Mouse (Mus musculus) CH12.LX (cell line): ENCODE data around the gene Hamp2. TPM values are rescaled to one million over a fixed set of nuclear protein-coding genes. Genes with fewer than 3 reads are reported as not detected.

Experiments
- DNase-seq: peaks from one replicate; pipeline ENCODE4 v3.0.0-alpha.2; 2013; ENCODE audit errors: extremely low read depth
- H3K27ac ChIP-seq: 2 replicates; pipeline ENCODE4 v1.5.1; 2012; ENCODE audit warnings: low read depth, mild to moderate bottlenecking, control low read depth, moderate library complexity; ENCODE audit not compliant: insufficient read depth
- H3K27me3 ChIP-seq: replicated peaks from 2 replicates; pipeline ENCODE3; 2012; ENCODE audit warnings: inconsistent platforms
- H3K36me3 ChIP-seq, 2 experiments: replicated peaks in 1 of 2; 2 replicates each; pipeline versions ENCODE3 to v1.6.1; 2012; ENCODE audit warnings: inconsistent platforms in 1 of 2, low read length in 1 of 2, mild to moderate bottlenecking in 1 of 2, mixed read lengths in 1 of 2, moderate library complexity in 1 of 2; ENCODE audit not compliant: control insufficient read depth in 1 of 2, insufficient read depth in 1 of 2
- H3K4me1 ChIP-seq, 2 experiments: 2 replicates each; pipeline ENCODE4 v1.6.1; 2012; ENCODE audit warnings: inconsistent platforms in 1 of 2, moderate library complexity in 1 of 2; ENCODE audit not compliant: insufficient read depth in 2 of 2, control insufficient read depth in 1 of 2
- H3K4me2 ChIP-seq: 2 replicates; pipeline ENCODE4 v1.6.1; 2012; ENCODE audit warnings: low read depth, mild to moderate bottlenecking, control low read depth; ENCODE audit not compliant: poor library complexity, insufficient read depth, severe bottlenecking
- H3K4me3 ChIP-seq, 3 experiments: fragments of 150-350 bp in 1 of 3; sonication (generic) in 1 of 3; replicated peaks in 1 of 3; 2 replicates each; pipeline versions ENCODE3 to v1.5.1; 2011 to 2012; ENCODE audit warnings: low read depth in 2 of 3, low read length in 2 of 3, mild to moderate bottlenecking in 2 of 3, moderate library complexity in 2 of 3, control low read depth in 1 of 3, improper control_type of control experiment in 1 of 3, inconsistent platforms in 1 of 3, mixed read lengths in 1 of 3; ENCODE audit not compliant: poor library complexity in 1 of 3
- H3K79me2 ChIP-seq: replicated peaks from 2 replicates; pipeline ENCODE4 v1.6.1; 2012; ENCODE audit warnings: mild to moderate bottlenecking, moderate library complexity; ENCODE audit not compliant: control insufficient read depth, poor library complexity, insufficient read depth, severe bottlenecking; ENCODE audit errors: extremely low read depth
- H3K9ac ChIP-seq: 2 replicates; pipeline ENCODE4 v1.6.1; 2012; ENCODE audit warnings: low read depth, mild to moderate bottlenecking, control low read depth, moderate library complexity; ENCODE audit not compliant: insufficient read depth
- H3K9me3 ChIP-seq: replicated peaks from 2 replicates; pipeline ENCODE3; 2012; ENCODE audit warnings: low read length, inconsistent platforms, mixed read lengths
- BHLHE40 ChIP-seq: IDR thresholded peaks from 2 replicates; pipeline ENCODE4 v1.6.1; 2011; ENCODE audit warnings: mild to moderate bottlenecking, low read depth, low read length, improper control_type of control experiment
- CHD1 ChIP-seq: IDR thresholded peaks from 2 replicates; pipeline ENCODE4 v1.6.1; 2012; ENCODE audit warnings: low read depth, low read length, improper control_type of control experiment, inconsistent platforms
- CTCF ChIP-seq, 2 experiments: IDR thresholded peaks in 1 of 2; conservative IDR thresholded peaks in 1 of 2; 2 replicates each; pipeline ENCODE4 v1.5.1; 2011 to 2012; ENCODE audit warnings: low read depth in 2 of 2, low read length in 2 of 2, improper control_type of control experiment in 1 of 2, inconsistent platforms in 1 of 2, mild to moderate bottlenecking in 1 of 2, moderate library complexity in 1 of 2
- ELF1 ChIP-seq: IDR thresholded peaks from 2 replicates; pipeline ENCODE4 v1.6.1; 2014; ENCODE audit warnings: low read depth, mild to moderate bottlenecking, inconsistent platforms, low read length, improper control_type of control experiment
- EP300 ChIP-seq: IDR thresholded peaks from 2 replicates; pipeline ENCODE4 v1.6.1; 2011; ENCODE audit warnings: low read length, improper control_type of control experiment
- ETS1 ChIP-seq: conservative IDR thresholded peaks from 2 replicates; pipeline ENCODE4 v1.6.1; 2012; ENCODE audit warnings: low read depth, mild to moderate bottlenecking, inconsistent platforms, low read length, improper control_type of control experiment, moderate library complexity
- GABPA ChIP-seq: IDR thresholded peaks from 2 replicates; pipeline ENCODE4 v1.6.1; 2012; ENCODE audit warnings: low read depth, low read length, improper control_type of control experiment, inconsistent platforms; ENCODE audit not compliant: insufficient replicate concordance
- HCFC1 ChIP-seq: IDR thresholded peaks from 2 replicates; pipeline ENCODE4 v1.6.1; 2012; ENCODE audit warnings: low read depth, mild to moderate bottlenecking, inconsistent platforms, low read length, improper control_type of control experiment
- IRF4 ChIP-seq: IDR thresholded peaks from 2 replicates; pipeline ENCODE4 v1.6.1; 2014; ENCODE audit warnings: low read depth, mild to moderate bottlenecking, inconsistent platforms, low read length, improper control_type of control experiment
- JUN ChIP-seq: IDR thresholded peaks from 2 replicates; pipeline ENCODE4 v1.6.1; 2011; ENCODE audit warnings: low read depth, mild to moderate bottlenecking, low read length, improper control_type of control experiment, moderate library complexity; ENCODE audit not compliant: insufficient read depth
- MAFK ChIP-seq: IDR thresholded peaks from 2 replicates; pipeline ENCODE4 v1.6.1; 2011; ENCODE audit warnings: low read length, improper control_type of control experiment; ENCODE audit not compliant: insufficient replicate concordance
- MEF2A ChIP-seq: IDR thresholded peaks from 2 replicates; pipeline ENCODE4 v1.6.1; 2014; ENCODE audit warnings: low read depth, mild to moderate bottlenecking, inconsistent platforms, low read length, improper control_type of control experiment, borderline replicate concordance
- MXI1 ChIP-seq: IDR thresholded peaks from 2 replicates; pipeline ENCODE4 v1.6.1; 2011; ENCODE audit warnings: mild to moderate bottlenecking, low read depth, low read length, improper control_type of control experiment
- NELFE ChIP-seq: IDR thresholded peaks from 2 replicates; pipeline ENCODE4 v1.6.1; 2011; ENCODE audit warnings: low read depth, low read length, improper control_type of control experiment
- NRF1 ChIP-seq: IDR thresholded peaks from 2 replicates; pipeline ENCODE4 v1.6.1; 2014; ENCODE audit warnings: low read depth, mild to moderate bottlenecking, inconsistent platforms, low read length, improper control_type of control experiment, moderate library complexity
- PAX5 ChIP-seq: IDR thresholded peaks from 2 replicates; pipeline ENCODE4 v1.6.1; 2012; ENCODE audit warnings: low read length, inconsistent platforms, mixed read lengths
- POLR2AphosphoS2 ChIP-seq: IDR thresholded peaks from 2 replicates; pipeline ENCODE4 v1.6.1; 2011; ENCODE audit warnings: low read depth, low read length, improper control_type of control experiment
- RAD21 ChIP-seq: IDR thresholded peaks from 2 replicates; pipeline ENCODE4 v1.6.1; 2011; ENCODE audit warnings: low read depth, mild to moderate bottlenecking, low read length, improper control_type of control experiment, moderate library complexity
- RCOR1 ChIP-seq: conservative IDR thresholded peaks from 2 replicates; pipeline ENCODE4 v1.6.1; 2012; ENCODE audit warnings: low read depth, mild to moderate bottlenecking, inconsistent platforms, low read length, improper control_type of control experiment
- SIN3A ChIP-seq: IDR thresholded peaks from 2 replicates; pipeline ENCODE4 v1.6.1; 2012; ENCODE audit warnings: low read length, improper control_type of control experiment, inconsistent platforms
- TBP ChIP-seq: conservative IDR thresholded peaks from 2 replicates; pipeline ENCODE4 v1.6.1; 2011; ENCODE audit warnings: low read depth, low read length, improper control_type of control experiment
- UBTF ChIP-seq: IDR thresholded peaks from 2 replicates; pipeline ENCODE4 v1.6.1; 2012; ENCODE audit warnings: low read depth, mild to moderate bottlenecking, inconsistent platforms, low read length, improper control_type of control experiment, moderate library complexity
- ZC3H11A ChIP-seq: IDR thresholded peaks from 2 replicates; pipeline ENCODE4 v1.6.1; 2012; ENCODE audit warnings: low read depth, mild to moderate bottlenecking, inconsistent platforms, low read length, improper control_type of control experiment
- ZKSCAN1 ChIP-seq: IDR thresholded peaks from 2 replicates; pipeline ENCODE4 v1.6.1; 2012; ENCODE audit warnings: low read depth, inconsistent platforms, low read length, improper control_type of control experiment, borderline replicate concordance
- ZMIZ1 ChIP-seq: IDR thresholded peaks from 2 replicates; pipeline ENCODE4 v1.6.1; 2012; ENCODE audit warnings: low read depth, mild to moderate bottlenecking, inconsistent platforms, low read length, improper control_type of control experiment
- ZNF384 ChIP-seq: IDR thresholded peaks from 2 replicates; pipeline ENCODE4 v1.6.1; 2012; ENCODE audit warnings: low read depth, low read length, improper control_type of control experiment, inconsistent platforms
- dilution Hi-C: fragments of 300-500 bp; cut with MboI; formaldehyde crosslinking; loops from 2 replicates; pipeline ENCODE4 v1.14.3; 2020; ENCODE audit warnings: low sequenced_read_pairs; ENCODE audit not compliant: extremely low pct_unique_long_range_greater_than_20kb, extremely low pct_ligation_motif_present
- in situ Hi-C: fragments of 300-500 bp; cut with MboI; formaldehyde crosslinking; loops from 3 replicates; pipeline ENCODE4 v1.14.3; 2019; ENCODE audit warnings: low sequenced_read_pairs, low pct_ligation_motif_present, low pct_unique_long_range_greater_than_20kb, mixed read lengths
- polyA plus RNA-seq: library from polyadenylated mRNA; unstranded; fragments of >175 nt; gene quantifications from 2 replicates; pipeline ENCODE4 v1.2.1, GENCODE M21; 2012; ENCODE audit warnings: low read depth; ENCODE audit not compliant: insufficient read length
- total RNA-seq, 2 experiments: library from RNA; depleted of rRNA; stranded (reverse); fragments of 300-350 nt in 1 of 2; fragments of >200 nt in 1 of 2; gene quantifications; 2 replicates each; pipeline ENCODE4 v1.2.3; 2012 to 2014

Hamp2 gene
- total and polyA plus RNA-seq, 3 experiments: not detected

- H3K36me3 ChIP-seq: no peaks in the 10 kb centered on the region
- no peak for DNase-seq
- H3K27me3 ChIP-seq: no peaks in the 10 kb centered on the region
- no peak overlapping the region for H3K4me3 ChIP-seq
- H3K4me1 ChIP-seq: peaks cover 26 to 75% of the 10 kb centered on the region in 2 experiments
- H3K27ac ChIP-seq: no peak overlapping the region
- no peak overlapping the region for H3K9ac ChIP-seq
- dilution Hi-C loops: no loop called here
- no peaks in the 10 kb centered on the region for H3K79me2 ChIP-seq
- no peaks in the 10 kb centered on the region for H3K9me3 ChIP-seq
- in situ Hi-C loops: no loop called here
- TF ChIP-seq UBTF (no peak), ZKSCAN1 (no peak)
- no peak overlapping the region for H3K4me2 ChIP-seq
Measured at GRCm38 (mm10) chr7:30892515-30892914, 32.0 kb downstream of the Hamp2 start.

GRCm38 (mm10) chr7:30891746-30892145 is 32.7 kb downstream of the Hamp2 start:
- no peak overlapping the region for H3K27ac ChIP-seq
- peaks cover 28 to 76% of the 10 kb centered on the region in 2 experiments for H3K4me1 ChIP-seq
- DNase-seq: no peak
- no peak overlapping the region for H3K4me2 ChIP-seq
- TF ChIP-seq POLR2AphosphoS2: no peak
- in situ Hi-C loops: no loop called here
- dilution Hi-C loops: no loop called here
- H3K9me3 ChIP-seq: no peaks in the 10 kb centered on the region
- no peak overlapping the region for H3K4me3 ChIP-seq
- no peaks in the 10 kb centered on the region for H3K36me3 ChIP-seq
- no peaks in the 10 kb centered on the region for H3K79me2 ChIP-seq
- H3K27me3 ChIP-seq: no peaks in the 10 kb centered on the region
- no peak overlapping the region for H3K9ac ChIP-seq

GRCm38 (mm10) chr7:30890681-30891080 is 33.8 kb downstream of the Hamp2 start:
- H3K36me3 ChIP-seq: no peaks in the 10 kb centered on the region
- no peaks in the 10 kb centered on the region for H3K9me3 ChIP-seq
- H3K9ac ChIP-seq: no peak overlapping the region
- dilution Hi-C loops (no loop called here), in situ Hi-C loops (no loop called here)
- peak; percentile 49 for DNase-seq
- no peaks in the 10 kb centered on the region for H3K27me3 ChIP-seq
- H3K27ac ChIP-seq: no peak overlapping the region
- no peak overlapping the region for H3K4me3 ChIP-seq
- no peaks in the 10 kb centered on the region for H3K79me2 ChIP-seq
- peaks cover 33 to 80% of the 10 kb centered on the region in 2 experiments for H3K4me1 ChIP-seq
- peak overlapping the region; percentile 58; the same call in 1 of the 2 replicates for H3K4me2 ChIP-seq
- TF ChIP-seq NELFE (no peak), ZC3H11A (no peak), GABPA (no peak), SIN3A (no peak), ELF1 (peak; percentile 34; the same call in 1 of the 2 replicates), IRF4 (0 out of 2 replicates have a peak, but pooled peaks have one; percentile 6), NRF1 (no peak), JUN (no peak), MAFK (no peak), HCFC1 (no peak), POLR2AphosphoS2 (no peak), RCOR1 (no peak), MXI1 (no peak), BHLHE40 (no peak), EP300 (peak; percentile 44; the same call in 1 of the 2 replicates), PAX5 (no peak), ZMIZ1 (no peak), CTCF (conservative IDR thresholded peaks at IDR 0.05 in 1 of 2, IDR thresholded peaks at IDR 0.05 in 1 of 2; ENCODE audit: low read depth in 2 of 2, low read length in 2 of 2) (no peak), ZNF384 (peak; percentile 71), ZKSCAN1 (no peak), RAD21 (no peak), MEF2A (peak; percentile 86), ETS1 (peak; percentile 34), CHD1 (no peak), UBTF (no peak), TBP (no peak)
